Mouse (Mus musculus) left cerebral cortex, postnatal 10 days (tissue): ENCODE data around the gene Farp1. TPM values are rescaled to one million over a fixed set of nuclear protein-coding genes. Genes with fewer than 3 reads are reported as not detected.

ENCODE experiments used
- DNase-seq, 2 experiments: peaks; one replicate each; pipeline ENCODE4 v3.0.0; 2021 to 2022; ENCODE audit warnings: low spot score in 2 of 2, mixed read lengths in 1 of 2; ENCODE audit errors: extremely low spot score in 1 of 2
- intact Hi-C: fragments of 180-260 bp; cut with DNase I; formaldehyde crosslinking; loops from one replicate; pipeline ENCODE4 v1.15.1; 2025
- total RNA-seq, 2 experiments: library from RNA; stranded (reverse); gene quantifications; 2 replicates each; pipeline ENCODE4 v1.2.3; 2021

The Farp1 gene
- total RNA-seq, 2 experiments from 2014 or later = 151 to 152 TPM

GRCm38 (mm10) chr14:121229036-121229773, 194.2 kb downstream of the Farp1 start:
- DNase-seq = no peak
- intact Hi-C loops = no loop called here

- intact Hi-C loops = no loop called here
Measured at GRCm38 (mm10) chr14:121231232-121231631, 196.2 kb downstream of the Farp1 start.

GRCm38 (mm10) chr14:121234741-121235307, 199.8 kb downstream of the Farp1 start:
- intact Hi-C loops = no loop called here

More at GRCm38 (mm10) chr14:121231232-121231631, 196.2 kb downstream of the Farp1 start:
- DNase-seq = no peak

GRCm38 (mm10) chr14:121236736-121237135, 201.7 kb downstream of the Farp1 start:
- intact Hi-C loops = no loop called here
- no peak for DNase-seq

More at GRCm38 (mm10) chr14:121234741-121235307, 199.8 kb downstream of the Farp1 start:
- no peak for DNase-seq

- no peak for DNase-seq
- intact Hi-C loops = no loop called here
Measured at GRCm38 (mm10) chr14:121238727-121239126, 203.7 kb downstream of the Farp1 start.

- no peak for DNase-seq
- intact Hi-C loops = no loop called here
Measured at GRCm38 (mm10) chr14:121239386-121239785, 204.4 kb downstream of the Farp1 start.

GRCm38 (mm10) chr14:121244104-121244503, 209.1 kb downstream of the Farp1 start:
- no peak for DNase-seq
- intact Hi-C loops = no loop called here

- DNase-seq = no peak
- intact Hi-C loops = no loop called here
Measured at GRCm38 (mm10) chr14:121246048-121246731, 211.2 kb downstream of the Farp1 start.

- no peak for DNase-seq
- intact Hi-C loops = no loop called here
Measured at GRCm38 (mm10) chr14:121247287-121247686, 212.3 kb downstream of the Farp1 start.

- intact Hi-C loops = no loop called here
- DNase-seq = no peak
Measured at GRCm38 (mm10) chr14:121248346-121248745, 213.3 kb downstream of the Farp1 start.

- intact Hi-C loops = loop anchor here (10.0 kb wide), 1 partner anchor 416 kb away; no protein-coding TSS in a partner anchor
- no peak for DNase-seq
Measured at GRCm38 (mm10) chr14:121251099-121251498, 216.1 kb downstream of the Farp1 start.

GRCm38 (mm10) chr14:121251708-121252107, 216.7 kb downstream of the Farp1 start:
- no peak for DNase-seq
- intact Hi-C loops = loop anchor here (10.0 kb wide), 1 partner anchor 417 kb away; no protein-coding TSS in a partner anchor

- no peak for DNase-seq
- intact Hi-C loops = loop anchor here (10.0 kb wide), 1 partner anchor 418 kb away; no protein-coding TSS in a partner anchor
Measured at GRCm38 (mm10) chr14:121252542-121252941, 217.5 kb downstream of the Farp1 start.

- DNase-seq = no peak
- intact Hi-C loops = loop anchor here (10.0 kb wide), 1 partner anchor 420 kb away; no protein-coding TSS in a partner anchor
Measured at GRCm38 (mm10) chr14:121254869-121255268, 219.9 kb downstream of the Farp1 start.

GRCm38 (mm10) chr14:121255469-121255868, 220.5 kb downstream of the Farp1 start:
- intact Hi-C loops = loop anchor here (10.0 kb wide), 1 partner anchor 421 kb away; no protein-coding TSS in a partner anchor
- DNase-seq = no peak

- no peak for DNase-seq
- intact Hi-C loops = loop anchor here (10.0 kb wide), 1 partner anchor 422 kb away; no protein-coding TSS in a partner anchor
Measured at GRCm38 (mm10) chr14:121256896-121257295, 221.9 kb downstream of the Farp1 start.

GRCm38 (mm10) chr14:121259332-121259731, 224.3 kb downstream of the Farp1 start:
- no peak for DNase-seq
- intact Hi-C loops = loop anchor here (10.0 kb wide), 1 partner anchor 425 kb away; no protein-coding TSS in a partner anchor

- intact Hi-C loops = loop anchor here (10.0 kb wide), 1 partner anchor 425 kb away; no protein-coding TSS in a partner anchor
- peak; percentile 64 to 65 for DNase-seq
Measured at GRCm38 (mm10) chr14:121259789-121260188, 224.8 kb downstream of the Farp1 start.

GRCm38 (mm10) chr14:121261229-121261879, 226.4 kb downstream of the Farp1 start:
- intact Hi-C loops = no loop called here

More at GRCm38 (mm10) chr14:121261229-121261879, 226.4 kb downstream of the Farp1 start:
- DNase-seq = no peak
